Mouse (Mus musculus): Measurements from ENCODE around the gene Snhg11.

DNA sequence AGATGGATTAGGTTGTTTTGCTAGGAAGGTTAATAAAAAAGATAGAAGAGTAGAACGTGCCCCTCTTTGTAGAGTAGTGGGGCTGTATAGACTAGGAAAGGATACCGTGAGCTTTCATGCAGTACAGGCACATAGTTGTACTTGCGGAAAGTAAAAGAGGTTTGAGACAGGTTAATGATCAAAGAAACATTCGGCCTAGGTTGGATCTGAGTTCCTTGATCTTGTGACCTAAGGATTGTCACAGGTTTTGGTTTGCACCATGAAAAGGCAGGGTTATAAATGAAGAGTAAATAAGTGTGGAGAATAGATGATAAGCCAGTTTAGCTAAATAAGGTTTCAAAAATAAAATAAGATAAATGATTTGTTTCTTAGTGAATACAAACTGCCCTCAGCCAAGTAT, 11.3 kb upstream of the Snhg11 start:
- no peak for TF ChIP-seq CTCF (IDR thresholded peaks at IDR 0.05; ENCODE audit: insufficient read depth, low read length)
- no peak for TF ChIP-seq POLR2A (IDR thresholded peaks at IDR 0.05; ENCODE audit: borderline replicate concordance, extremely low read depth, low read depth, low read length)

Measured in lung, adult 2 months (tissue).